Mouse (Mus musculus) adrenal gland, adult 2 months (tissue): ENCODE measurements around the gene Frmpd2. TPM values are rescaled to one million over a fixed set of nuclear protein-coding genes. Genes with fewer than 3 reads are reported as not detected.
"Not testable (repeated sequence)": the region's sequence is repeated elsewhere in the genome, so short reads cannot be mapped to it uniquely, and the experiment has no call there.

ENCODE experiments used
- DNase-seq: peaks from one replicate; pipeline ENCODE4 v3.0.0; 2021
- long read RNA-seq: library from polyadenylated mRNA; stranded (forward); transcript quantifications from one replicate; pipeline ENCODE4 v2.0.0, GENCODE M21; 2021
- polyA plus RNA-seq: library from polyadenylated mRNA; depleted of rRNA; stranded (reverse); fragments of >200 nt; gene quantifications from 2 replicates; pipeline ENCODE4 v1.2.3, GENCODE M21; 2012; rRNA removed
- total RNA-seq, 2 experiments: library from RNA; stranded (reverse); gene quantifications; 2 replicates each; pipeline ENCODE4 v1.2.3; 2021

Gene Frmpd2
- total RNA-seq, result under 1 TPM in 1 of 2 experiments, not detected in 1; 0.12 TPM
- polyA plus RNA-seq, result not detected in 2 replicates
- long read RNA-seq, result 0 reads

DNA sequence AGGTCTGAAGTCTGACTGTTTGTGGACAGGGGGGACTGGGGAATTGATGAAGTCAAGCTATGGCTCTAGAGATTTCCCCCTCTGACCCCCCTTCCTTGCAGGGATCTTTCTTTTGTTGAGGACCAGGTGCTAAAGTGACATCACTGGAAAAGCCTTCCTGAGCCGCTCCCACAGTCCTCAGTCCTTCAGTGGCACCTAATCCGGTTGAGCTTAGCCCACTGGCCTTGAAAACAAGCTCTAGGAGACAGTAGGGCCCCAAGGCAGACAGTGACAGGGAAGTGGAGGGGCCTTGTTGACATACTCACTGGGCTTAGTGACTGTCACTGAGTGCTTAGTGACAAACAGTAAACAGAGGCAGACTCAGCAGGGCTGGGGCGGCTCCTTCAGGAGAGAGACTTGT, at the start of gene Frmpd2:
TSS of gene Frmpd2 (plus strand) at position 366 of the 400 bp plus-strand sequence.
- no peak for DNase-seq

- no peak for DNase-seq
Measured at GRCm38 (mm10) chr14:33423003-33423402, 48.5 kb upstream of the Frmpd2 start.

DNA sequence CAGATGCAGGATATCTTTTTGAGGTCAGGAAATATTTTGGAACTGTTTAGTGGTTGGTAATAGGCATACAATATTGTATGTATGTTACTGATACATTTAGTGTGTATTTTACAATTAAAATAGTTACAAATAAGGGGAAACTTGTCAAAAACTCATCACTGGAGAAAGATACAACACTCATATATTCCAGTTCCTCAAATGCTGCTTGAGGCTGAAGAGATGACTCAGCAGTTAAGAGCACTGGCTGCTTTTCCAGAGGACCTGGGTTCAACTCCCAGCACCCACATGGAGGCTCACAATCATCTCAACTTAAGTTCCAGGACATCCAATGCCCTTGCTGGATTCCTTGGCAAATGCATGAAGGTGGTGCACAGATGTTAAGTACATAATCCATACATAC, 47.4 kb upstream of the Frmpd2 start:
- DNase-seq, result no peak

- DNase-seq, result not testable (repeated sequence)
Measured at GRCm38 (mm10) chr14:33432485-33432884, 39.0 kb upstream of the Frmpd2 start.

GRCm38 (mm10) chr14:33443780-33444179, 27.7 kb upstream of the Frmpd2 start:
- no peak for DNase-seq

DNA sequence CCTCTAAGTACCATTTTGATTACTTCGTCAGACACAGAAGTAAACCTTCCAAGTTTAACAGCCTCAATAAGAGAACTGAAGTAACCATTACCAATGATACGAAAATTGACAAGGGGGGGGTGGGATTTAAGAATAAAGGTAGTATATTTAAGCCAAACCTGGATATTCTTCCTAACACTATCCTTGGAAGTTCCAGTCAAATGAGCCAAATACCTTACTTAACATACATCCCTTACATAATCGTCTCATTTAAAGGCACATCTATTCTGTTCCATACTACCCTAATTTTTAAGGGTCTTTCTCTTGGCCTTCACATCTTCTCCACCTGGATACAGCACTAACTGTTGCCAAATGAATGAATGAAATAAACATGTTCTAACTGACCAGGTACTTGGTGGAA, 25.5 kb upstream of the Frmpd2 start:
- DNase-seq, result no peak

DNA sequence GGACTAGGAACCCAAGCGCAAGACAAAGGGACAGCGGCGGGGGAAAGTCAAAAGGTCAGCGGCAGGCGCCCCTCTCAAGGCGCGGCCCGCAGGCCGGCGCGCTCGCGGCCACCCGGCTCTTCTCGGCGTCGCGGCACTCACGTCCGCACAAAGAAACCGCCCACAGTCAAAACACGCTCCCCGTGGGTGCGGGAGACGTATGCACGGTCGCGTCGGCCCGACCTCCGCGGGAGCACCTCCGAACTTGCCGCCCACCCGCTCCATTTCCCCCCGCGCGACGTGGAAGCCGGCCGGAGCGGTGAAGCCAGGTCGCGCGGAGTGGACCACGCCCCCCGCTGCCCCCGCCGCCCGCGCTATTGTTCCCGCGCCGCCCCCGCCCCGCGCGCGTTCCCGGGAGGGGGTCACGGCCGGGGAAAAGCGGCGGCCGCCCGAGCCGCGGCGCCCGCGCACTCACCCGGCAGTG, 24.9 kb upstream of the Frmpd2 start:
- no peak for DNase-seq

- peak; percentile 99 for DNase-seq
Measured at GRCm38 (mm10) chr14:33447027-33447569, 24.4 kb upstream of the Frmpd2 start, which contains the start of gene Mapk8. TSS of gene Mapk8 (minus strand) at chr14:33447158.

- DNase-seq, result no peak
Measured at GRCm38 (mm10) chr14:33448276-33448675, 23.2 kb upstream of the Frmpd2 start.

GRCm38 (mm10) chr14:33449296-33449840, 22.1 kb upstream of the Frmpd2 start:
- no peak for DNase-seq

- no peak for DNase-seq
Measured at GRCm38 (mm10) chr14:33450331-33450730, 21.2 kb upstream of the Frmpd2 start.

GRCm38 (mm10) chr14:33463658-33464057, 7.8 kb upstream of the Frmpd2 start:
- DNase-seq, result no peak

GRCm38 (mm10) chr14:33467766-33468165, 3.7 kb upstream of the Frmpd2 start:
- no peak for DNase-seq

GRCm38 (mm10) chr14:33474461-33474860, 3.0 kb downstream of the Frmpd2 start:
- DNase-seq, result no peak

DNA sequence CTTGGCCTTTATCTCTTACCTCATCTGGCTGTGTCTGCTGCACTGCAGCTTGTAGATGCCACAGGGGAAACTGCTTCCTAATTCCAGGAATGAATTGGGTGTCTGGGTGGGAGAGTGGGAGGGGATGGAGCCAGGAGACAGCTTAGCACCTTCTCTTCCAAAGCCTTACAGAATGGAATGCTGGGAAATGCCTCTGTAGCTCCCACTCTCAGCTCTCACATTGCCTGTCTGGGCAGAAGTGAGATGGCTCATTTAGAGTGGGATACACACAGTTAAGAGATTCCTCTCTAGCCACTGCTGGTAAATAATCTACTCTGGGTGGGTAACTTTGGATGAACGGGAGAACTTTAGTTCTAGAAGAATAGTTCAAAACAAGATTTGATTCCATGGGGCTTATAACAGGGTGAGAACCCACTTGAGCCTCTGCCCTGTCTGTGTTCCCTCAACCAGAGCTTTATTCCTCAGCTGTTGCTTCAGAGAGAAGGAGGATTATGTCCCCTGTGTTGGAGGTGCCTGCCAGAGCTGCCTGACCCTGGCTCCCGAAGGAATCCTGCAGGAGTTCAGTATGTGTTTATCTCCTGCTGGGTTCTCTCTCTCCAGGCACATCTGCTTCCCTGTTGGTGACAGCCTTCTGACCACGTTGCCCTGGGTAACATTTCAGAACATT, 4.7 kb downstream of the Frmpd2 start:
- DNase-seq, result no peak

- no peak for DNase-seq
Measured at GRCm38 (mm10) chr14:33481991-33482390, 10.5 kb downstream of the Frmpd2 start.

DNA sequence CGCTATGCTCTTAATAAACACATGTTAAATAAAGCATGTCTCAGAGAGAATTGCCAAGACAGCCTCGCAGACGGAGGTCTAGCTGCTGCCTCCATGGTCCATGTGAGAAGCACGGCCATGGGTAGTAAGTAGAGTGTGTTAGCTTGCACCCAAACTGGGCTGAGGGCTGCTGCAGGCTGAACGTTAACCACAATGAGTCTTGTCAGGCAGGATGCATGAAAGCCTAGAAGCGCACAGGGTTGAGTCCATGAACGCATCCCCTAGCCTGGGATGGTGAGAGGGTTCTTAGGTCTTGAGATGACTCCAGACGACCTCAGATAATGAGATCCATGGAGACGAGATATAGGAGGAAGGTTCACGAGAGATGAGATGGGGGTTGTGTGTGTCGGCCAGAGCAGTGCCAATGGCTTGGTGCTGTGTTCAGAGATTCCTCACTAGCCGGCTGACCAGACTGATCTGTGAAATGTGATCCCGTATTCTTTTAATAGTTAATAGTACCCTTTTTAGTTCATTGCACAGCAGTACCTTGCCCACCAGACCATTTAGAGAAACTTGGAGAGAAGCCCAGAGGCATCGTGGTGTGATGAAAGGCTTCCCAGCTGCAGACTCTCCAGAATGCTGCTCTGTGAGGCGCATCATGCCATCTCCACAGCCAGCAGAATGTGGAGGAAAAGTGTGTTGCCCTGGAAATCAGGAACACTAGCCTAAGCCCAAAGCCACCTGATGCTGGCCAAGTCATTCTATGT, 16.5 kb downstream of the Frmpd2 start:
- DNase-seq, result no peak

DNA sequence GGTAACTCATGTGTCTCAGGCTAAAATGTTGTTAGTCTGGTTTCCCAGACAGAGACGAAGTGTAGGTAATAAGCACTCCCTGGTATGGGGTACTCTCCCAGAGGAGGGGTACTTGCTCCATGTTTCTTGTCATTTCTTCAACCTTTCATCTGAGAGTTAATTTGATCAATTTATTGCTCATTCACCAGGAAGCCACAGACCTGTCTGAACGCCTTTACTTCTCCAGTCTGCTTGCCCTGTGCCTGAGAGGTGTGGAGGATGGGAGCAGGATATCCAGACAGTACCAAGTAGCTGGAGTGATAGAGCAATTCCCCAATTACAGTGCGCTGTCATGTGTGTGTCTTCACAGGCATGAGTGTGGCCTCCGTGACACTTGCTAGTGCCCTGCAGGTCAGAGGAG, 23.7 kb downstream of the Frmpd2 start:
- DNase-seq, result no peak

GRCm38 (mm10) chr14:33497418-33497817, 25.9 kb downstream of the Frmpd2 start:
- DNase-seq, result no peak

DNA sequence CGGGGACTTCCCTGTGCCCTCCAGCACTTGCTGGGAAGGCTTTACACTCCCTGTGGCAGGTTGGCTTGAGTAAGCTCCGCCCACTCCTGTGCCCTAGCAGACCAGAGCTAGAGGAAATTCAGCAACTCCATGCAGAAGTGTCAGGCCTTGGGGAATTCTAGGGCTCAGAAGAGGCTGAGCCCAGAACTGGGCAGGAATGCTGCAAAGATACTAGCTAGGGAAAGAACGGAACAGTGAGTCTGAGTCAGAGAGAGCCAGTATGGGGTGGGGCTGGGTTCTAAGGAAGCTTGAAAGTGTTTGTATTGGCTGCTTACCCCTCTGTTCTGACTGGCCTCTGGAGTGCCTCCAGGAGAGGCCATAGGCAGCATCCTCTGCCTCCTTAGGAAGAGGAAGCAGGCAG, 27.4 kb downstream of the Frmpd2 start:
- DNase-seq, result peak; percentile 4

DNA sequence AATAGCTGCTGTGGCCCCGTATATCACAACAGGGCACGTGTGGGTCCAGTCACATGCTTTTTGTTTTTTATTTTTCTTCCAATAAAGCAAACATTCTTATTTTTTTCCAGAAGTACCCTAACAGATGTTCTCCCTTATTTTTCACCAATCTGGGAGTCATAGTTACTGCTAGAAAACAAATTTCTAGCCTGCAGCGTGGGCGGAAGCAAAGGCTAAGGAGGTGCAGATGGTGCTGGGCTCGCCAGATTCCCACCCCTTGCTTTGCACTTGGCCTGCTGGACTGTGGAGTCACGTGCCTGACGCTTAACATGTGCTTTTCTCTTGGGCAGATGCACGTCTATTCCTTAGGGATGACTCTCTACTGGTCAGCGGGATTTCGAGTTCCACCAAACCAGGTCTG, 29.1 kb downstream of the Frmpd2 start:
- DNase-seq, result no peak

GRCm38 (mm10) chr14:33503311-33503710, 31.8 kb downstream of the Frmpd2 start:
- no peak for DNase-seq

GRCm38 (mm10) chr14:33506696-33507095, 35.2 kb downstream of the Frmpd2 start:
- no peak for DNase-seq
